Mouse (Mus musculus) lung, embryonic 14.5 days (tissue): ENCODE data around the gene Morn1. TPM values are rescaled to one million over a fixed set of nuclear protein-coding genes. Genes with fewer than 3 reads are reported as not detected.

Experiments used
- ATAC-seq: fragments of 200-750 bp; cut with Nextera tagmentation; 2 replicates; pipeline ENCODE4 v1.8.0; 2017; ENCODE audit warnings: mild to moderate bottlenecking, moderate TSS enrichment, moderate library complexity; ENCODE audit not compliant: insufficient read depth
- DNase-seq: peaks from one replicate; pipeline ENCODE4 v3.0.0-alpha.2; 2015
- H3K27ac ChIP-seq: fragments of 300-500 bp; sonication (generic); 2 replicates; pipeline ENCODE4 v1.5.1; 2014; ENCODE audit warnings: low read depth, mild to moderate bottlenecking, moderate library complexity
- H3K27me3 ChIP-seq: fragments of 300-500 bp; sonication (generic); 2 replicates; pipeline ENCODE4 v1.6.1; 2014; ENCODE audit warnings: low read length, control low read depth; ENCODE audit not compliant: insufficient read depth
- H3K36me3 ChIP-seq: fragments of 300-500 bp; sonication (generic); 2 replicates; pipeline ENCODE4 v1.6.1; 2014; ENCODE audit warnings: control low read depth; ENCODE audit not compliant: insufficient read depth
- H3K4me1 ChIP-seq: fragments of 300-500 bp; sonication (generic); 2 replicates; pipeline ENCODE4 v1.6.1; 2014; ENCODE audit warnings: antibody characterized with exemption, control low read depth; ENCODE audit not compliant: insufficient read depth
- H3K4me2 ChIP-seq: fragments of 300-500 bp; sonication (generic); 2 replicates; pipeline ENCODE4 v1.6.1; 2014; ENCODE audit warnings: mild to moderate bottlenecking
- H3K4me3 ChIP-seq: fragments of 300-500 bp; sonication (generic); 2 replicates; pipeline ENCODE4 v1.5.1; 2014; ENCODE audit warnings: low read depth, low read length
- H3K9ac ChIP-seq: fragments of 300-500 bp; sonication (generic); 2 replicates; pipeline ENCODE4 v1.6.1; 2014
- H3K9me3 ChIP-seq: fragments of 300-500 bp; sonication (generic); 2 replicates; pipeline ENCODE4 v1.6.1; 2016; ENCODE audit warnings: low read depth, low read length, control low read depth
- CTCF ChIP-seq: IDR thresholded peaks from 2 replicates; pipeline ENCODE4 v1.5.1; 2016; ENCODE audit warnings: antibody characterized with exemption, low read depth
- WGBS: fragments of 180-500 bp; shearing (Covaris S2); extraction: QIAGEN DNeasy Blood & Tissue Kit; methylation state at CpG from one replicate; pipeline ENCODE4 v1.1.7; 2014; 5-methylcytosine and 5-hydroxymethylcytosine counted together
- polyA plus RNA-seq: library from polyadenylated mRNA; unstranded; fragments of >200 nt; fragmentation: Nextera tagmentation; extraction: Ambion mirVana; gene quantifications from 2 replicates; pipeline ENCODE4 v1.2.1, GENCODE M21; 2014

The Morn1 gene
- polyA plus RNA-seq, 1 experiment from 2014 or later, result 5.2 TPM

- H3K27ac ChIP-seq, result peak overlapping the region; percentile 98
- H3K36me3 ChIP-seq, result 0 out of 2 replicates have a peak, but pooled peaks cover 2% of the 10 kb centered on the region
- no peak for TF ChIP-seq CTCF
- H3K9ac ChIP-seq, result peak overlapping the region; percentile 34
- H3K27me3 ChIP-seq, result no peaks in the 10 kb centered on the region
- H3K4me1 ChIP-seq, result peaks cover 79% of the 10 kb centered on the region
- ATAC-seq (peak; percentile 2; the same call in 1 of the 2 replicates), DNase-seq (peak; percentile 46)
- peak overlapping the region; percentile 57 for H3K4me2 ChIP-seq
- peak overlapping the region; percentile 14; the same call in 1 of the 2 replicates for H3K4me3 ChIP-seq
- WGBS, result 9% methylated on average over 16 of the region's 17 CpGs
- no peaks in the 10 kb centered on the region for H3K9me3 ChIP-seq
These were observed 87.7 kb downstream of the Morn1 start for GRCm38 (mm10) chr4:155173822-155174785.

- no peaks in the 10 kb centered on the region for H3K9me3 ChIP-seq
- 54% methylated on average over 3 of the region's 3 CpGs for WGBS
- DNase-seq (no peak), ATAC-seq (no peak)
- H3K4me2 ChIP-seq, result no peak overlapping the region
- H3K9ac ChIP-seq, result no peak overlapping the region
- no peak for TF ChIP-seq CTCF
- H3K4me1 ChIP-seq, result peaks cover 82% of the 10 kb centered on the region
- 0 out of 2 replicates have a peak overlapping the region, but pooled peaks have one; percentile 1 for H3K27ac ChIP-seq
- H3K36me3 ChIP-seq, result 0 out of 2 replicates have a peak, but pooled peaks cover 2% of the 10 kb centered on the region
- H3K27me3 ChIP-seq, result no peaks in the 10 kb centered on the region
- H3K4me3 ChIP-seq, result no peak overlapping the region
These were observed 89.8 kb downstream of the Morn1 start for GRCm38 (mm10) chr4:155176210-155176609.

GRCm38 (mm10) chr4:155178274-155178673 is 91.9 kb downstream of the Morn1 start:
- ATAC-seq (peak; percentile 63), DNase-seq (peak; percentile 79)
- Histone ChIP-seq H3K36me3 (0 out of 2 replicates have a peak, but pooled peaks cover 2% of the 10 kb centered on the region), H3K27ac (peak overlapping the region; percentile 86), H3K4me2 (peak overlapping the region; percentile 25), H3K4me1 (peaks cover 62% of the 10 kb centered on the region), H3K9ac (peak overlapping the region; percentile 31; the same call in 1 of the 2 replicates), H3K9me3 (no peaks in the 10 kb centered on the region), H3K4me3 (no peak overlapping the region), H3K27me3 (no peaks in the 10 kb centered on the region)
- WGBS, result 12% methylated on average over 6 of the region's 6 CpGs
- no peak for TF ChIP-seq CTCF

- Histone ChIP-seq H3K4me2 (peak overlapping the region; percentile 25), H3K27ac (peak overlapping the region; percentile 86), H3K4me3 (no peak overlapping the region), H3K9ac (peak overlapping the region; percentile 3; the same call in 1 of the 2 replicates), H3K9me3 (no peaks in the 10 kb centered on the region), H3K4me1 (peaks cover 58% of the 10 kb centered on the region), H3K27me3 (no peaks in the 10 kb centered on the region), H3K36me3 (0 out of 2 replicates have a peak, but pooled peaks cover 2% of the 10 kb centered on the region)
- 26% methylated on average over 3 of the region's 3 CpGs for WGBS
- peak; percentile 68 for DNase-seq
- peak; percentile 62 for ATAC-seq
- TF ChIP-seq CTCF, result no peak
These were observed 92.7 kb downstream of the Morn1 start for GRCm38 (mm10) chr4:155178981-155179512.

- no peak for ATAC-seq
- Histone ChIP-seq H3K36me3 (no peaks in the 10 kb centered on the region), H3K4me3 (no peak overlapping the region), H3K27me3 (no peaks in the 10 kb centered on the region), H3K27ac (0 out of 2 replicates have a peak overlapping the region, but pooled peaks have one; percentile 18), H3K4me2 (no peak overlapping the region), H3K9me3 (no peaks in the 10 kb centered on the region), H3K4me1 (peaks cover 42% of the 10 kb centered on the region), H3K9ac (no peak overlapping the region)
- 82% methylated on average over 7 of the region's 7 CpGs for WGBS
- no peak for DNase-seq
- no peak for TF ChIP-seq CTCF
These were observed 96.8 kb downstream of the Morn1 start for GRCm38 (mm10) chr4:155183201-155183600.

GRCm38 (mm10) chr4:155184248-155185070 is 98.1 kb downstream of the Morn1 start:
- DNase-seq (peak; percentile 80), ATAC-seq (no peak)
- Histone ChIP-seq H3K27me3 (no peaks in the 10 kb centered on the region), H3K27ac (peak overlapping the region; percentile 77; the same call in 1 of the 2 replicates), H3K4me2 (peak overlapping the region; percentile 35; the same call in 1 of the 2 replicates), H3K9me3 (no peaks in the 10 kb centered on the region), H3K36me3 (no peaks in the 10 kb centered on the region), H3K9ac (no peak overlapping the region), H3K4me1 (peaks cover 41% of the 10 kb centered on the region), H3K4me3 (no peak overlapping the region)
- 57% methylated on average over 18 of the region's 18 CpGs for WGBS
- no peak for TF ChIP-seq CTCF
